In genomic region chr7:84372280-84372679, GRCm38 (mm10) we compare ENCODE assay signal across 17 mouse cellular contexts. TPM values are rescaled to one million over a fixed set of nuclear protein-coding genes. Genes with fewer than 3 reads are reported as not detected.
A peak's percentile ranks its signal among the peaks of the same experiment; 100 is the strongest.
DNase-seq lines count a peak whose midpoint lies in the region; ATAC-seq lines count a peak whose summit lies in the region.
"Had no signal": no experiment of that assay in that cellular context is flagged by ENCODE, and none has a peak within 500 bp of the region (broad histone marks: within the 10 kb centered on the region; RNA-seq: fewer than 3 reads in every experiment).

No protein-coding gene starts in this region.

- peak; percentile 15 for ATAC-seq in frontal cortex, adult (ENCODE audit: low TSS enrichment)
- ATAC-seq in midbrain, embryonic 11.5 days (ENCODE audit: low FRiP score), result no peak
- ATAC-seq in midbrain, embryonic 12.5 days (ENCODE audit: low FRiP score, low read depth), result no peak
- ATAC-seq in monocyte, adult 5-6 weeks (replicated peaks; ENCODE audit: insufficient number of reproducible peaks, low FRiP score, low TSS enrichment, poor library complexity, severe bottlenecking), result no peak

- no peak overlapping the region for H3K4me3 ChIP-seq in midbrain, embryonic 11.5 days (ENCODE audit: low read depth, low read length)
- no peak overlapping the region for H3K4me3 ChIP-seq in midbrain, embryonic 10.5 days
- no peak overlapping the region for H3K4me3 ChIP-seq in midbrain, embryonic 12.5 days
- H3K4me3 ChIP-seq: heart, embryonic 12.5 days; limb, embryonic 10.5 days had no signal

- H3K27ac ChIP-seq in midbrain, embryonic 11.5 days (ENCODE audit: low read depth, low read length), result no peak overlapping the region
- H3K27ac ChIP-seq in midbrain, embryonic 10.5 days (replicated peaks), result no peak overlapping the region
- H3K27ac ChIP-seq in midbrain, embryonic 12.5 days (replicated peaks), result peak overlapping the region; percentile 69
- H3K27ac ChIP-seq: limb, embryonic 10.5 days; liver, embryonic 14.5 days had no signal

- no peaks in the 10 kb centered on the region for H3K36me3 ChIP-seq in midbrain, embryonic 11.5 days (ENCODE audit: control insufficient read depth, insufficient read depth, low read length)
- peaks cover 8% of the 10 kb centered on the region; the same call in 1 of the 2 replicates for H3K36me3 ChIP-seq in midbrain, embryonic 10.5 days
- H3K36me3 ChIP-seq in midbrain, embryonic 12.5 days, result peaks cover 5% of the 10 kb centered on the region; the same call in 1 of the 2 replicates
- H3K36me3 ChIP-seq: heart, embryonic 12.5 days; limb, embryonic 10.5 days had no signal

- H3K9ac ChIP-seq in midbrain, embryonic 11.5 days (ENCODE audit: low read length), result no peak overlapping the region
- H3K9ac ChIP-seq in midbrain, embryonic 12.5 days (replicated peaks), result no peak overlapping the region
- H3K9ac ChIP-seq: heart, embryonic 12.5 days; liver, embryonic 14.5 days had no signal

- no peaks in the 10 kb centered on the region for H3K27me3 ChIP-seq in midbrain, embryonic 11.5 days (ENCODE audit: control insufficient read depth, insufficient read depth, low read length)
- no peaks in the 10 kb centered on the region for H3K27me3 ChIP-seq in midbrain, embryonic 10.5 days (ENCODE audit: low read depth, poor library complexity, severe bottlenecking)
- H3K27me3 ChIP-seq in midbrain, embryonic 12.5 days, result no peaks in the 10 kb centered on the region
- H3K27me3 ChIP-seq: heart, embryonic 12.5 days had no signal

- no peak for DNase-seq in frontal cortex, postnatal 14 days (ENCODE audit: low spot score in 2 of 2)
- DNase-seq in midbrain, embryonic 11.5 days (ENCODE audit: low spot score, missing footprints), result peak; percentile 76
- DNase-seq in midbrain, embryonic 10.5 days (ENCODE audit: low spot score), result no peak
- no peak for DNase-seq in lung, adult 18-20 months
- DNase-seq in heart, postnatal 25 days (ENCODE audit: low spot score), result no peak
- DNase-seq: cerebellum, adult 9-10 months; gastrocnemius, postnatal 25 days; kidney, adult 9 months; lung, postnatal 14 days; right cerebral cortex, postnatal 14 days had no signal

- intact Hi-C loops in heart, postnatal 25 days (cut with DNase I), result no loop called here

- H3K4me2 ChIP-seq in midbrain, embryonic 11.5 days, result no peak overlapping the region
- no peak overlapping the region for H3K4me2 ChIP-seq in midbrain, embryonic 12.5 days (replicated peaks)
- H3K4me2 ChIP-seq: heart, embryonic 12.5 days had no signal

- no peaks in the 10 kb centered on the region for H3K4me1 ChIP-seq in midbrain, embryonic 11.5 days (ENCODE audit: control insufficient read depth, insufficient read depth, low read length)
- H3K4me1 ChIP-seq in midbrain, embryonic 10.5 days, result no peaks in the 10 kb centered on the region
- 0 out of 2 replicates have a peak, but pooled peaks cover 4% of the 10 kb centered on the region for H3K4me1 ChIP-seq in midbrain, embryonic 12.5 days
- H3K4me1 ChIP-seq: limb, embryonic 10.5 days had no signal

- 84% methylated on average over 7 of the region's 7 CpGs for WGBS in midbrain, embryonic 11.5 days
- WGBS in midbrain, embryonic 10.5 days, result 85% methylated on average over 7 of the region's 7 CpGs
- 78% methylated on average over 7 of the region's 7 CpGs for WGBS in midbrain, embryonic 12.5 days

- H3K9me3 ChIP-seq in midbrain, embryonic 11.5 days (ENCODE audit: control insufficient read depth, low read length), result no peaks in the 10 kb centered on the region
- no peaks in the 10 kb centered on the region for H3K9me3 ChIP-seq in midbrain, embryonic 10.5 days (replicated peaks)
- no peaks in the 10 kb centered on the region for H3K9me3 ChIP-seq in midbrain, embryonic 12.5 days
- H3K9me3 ChIP-seq: heart, embryonic 12.5 days; limb, embryonic 10.5 days had no signal

RNA-seq across cellular contexts. Expression of gene Arnt2, which starts 37.7 kb away (rescaled TPM):
- polyA plus RNA-seq in midbrain, embryonic 11.5 days (2014; fragmentation: Nextera tagmentation; extraction: Ambion mirVana), result 34.9 and 36.4 TPM in 2 replicates
- 24.0 and 36.1 TPM in 2 replicates for polyA plus RNA-seq in midbrain, embryonic 10.5 days (2016; fragmentation: Nextera tagmentation; extraction: Ambion mirVana)
- polyA plus RNA-seq in midbrain, embryonic 12.5 days (2016; fragmentation: Nextera tagmentation; extraction: Ambion mirVana), result 67.1 and 77.6 TPM in 2 replicates
- total RNA-seq in monocyte, adult 5-6 weeks (2017), result 0.10 TPM in 1 of 3 replicates, not detected in the others
- under 1 TPM; 0.18 to 0.92 TPM for total RNA-seq in heart, postnatal 25 days (2021)
- total RNA-seq: hematopoietic stem cell, adult 5-6 weeks had no signal
